Mouse (Mus musculus): Measurements from ENCODE around the gene Arl15.

- TF ChIP-seq CTCF (IDR thresholded peaks at IDR 0.05; ENCODE audit: extremely low read depth, insufficient read depth, insufficient read length, insufficient replicate concordance), result no peak
- no peak for TF ChIP-seq POLR2A (IDR thresholded peaks at IDR 0.05; ENCODE audit: low read depth, low read length)
These were observed 84.3 kb downstream of the Arl15 start for GRCm38 (mm10) chr13:113878571-113878970.
